Mouse (Mus musculus): ENCODE results near the gene Mpzl1. TPM values are rescaled to one million over a fixed set of nuclear protein-coding genes. Genes with fewer than 3 reads are reported as not detected.

Gene Mpzl1
- polyA plus RNA-seq, 1 experiment from 2014 or later = 146 TPM

- no peak overlapping the region for H3K4me2 ChIP-seq (replicated peaks)
- no peak for ATAC-seq (replicated peaks)
- H3K36me3 ChIP-seq = no peaks in the 10 kb centered on the region
- H3K27ac ChIP-seq (replicated peaks) = no peak overlapping the region
- 36% methylated on average over 8 of the region's 8 CpGs for WGBS
- H3K4me1 ChIP-seq = peaks cover 24% of the 10 kb centered on the region
- no peaks in the 10 kb centered on the region for H3K27me3 ChIP-seq
- no peak overlapping the region for H3K4me3 ChIP-seq
- no peak overlapping the region for H3K9ac ChIP-seq (replicated peaks)
- H3K9me3 ChIP-seq = no peaks in the 10 kb centered on the region
Observed at GRCm38 (mm10) chr1:165629975-165630374, 4.4 kb downstream of the Mpzl1 start.

GRCm38 (mm10) chr1:165628603-165629002, 5.7 kb downstream of the Mpzl1 start:
- H3K27me3 ChIP-seq = no peaks in the 10 kb centered on the region
- whole genome bisulfite sequencing = 88% methylated on average over 1 of the region's 1 CpGs
- no peak overlapping the region for H3K4me2 ChIP-seq (replicated peaks)
- peaks cover 20% of the 10 kb centered on the region for H3K4me1 ChIP-seq
- no peak overlapping the region for H3K4me3 ChIP-seq
- no peak overlapping the region for H3K27ac ChIP-seq (replicated peaks)
- H3K9me3 ChIP-seq = no peaks in the 10 kb centered on the region
- H3K9ac ChIP-seq (replicated peaks) = no peak overlapping the region
- no peaks in the 10 kb centered on the region for H3K36me3 ChIP-seq
- no peak for ATAC-seq (replicated peaks)

GRCm38 (mm10) chr1:165625896-165626295, 8.4 kb downstream of the Mpzl1 start:
- Histone ChIP-seq H3K9me3 (no peaks in the 10 kb centered on the region), H3K4me1 (peaks cover 10% of the 10 kb centered on the region), H3K27ac (replicated peaks) (no peak overlapping the region), H3K9ac (replicated peaks) (no peak overlapping the region), H3K27me3 (no peaks in the 10 kb centered on the region), H3K4me3 (no peak overlapping the region), H3K4me2 (replicated peaks) (no peak overlapping the region), H3K36me3 (no peaks in the 10 kb centered on the region)
- no peak for ATAC-seq (replicated peaks)
- 85% methylated on average over 5 of the region's 5 CpGs for WGBS

- H3K9ac ChIP-seq (replicated peaks) = no peak overlapping the region
- no peaks in the 10 kb centered on the region for H3K27me3 ChIP-seq
- no peak overlapping the region for H3K4me2 ChIP-seq (replicated peaks)
- H3K9me3 ChIP-seq = no peaks in the 10 kb centered on the region
- no peak overlapping the region for H3K27ac ChIP-seq (replicated peaks)
- no peak for ATAC-seq (replicated peaks)
- H3K36me3 ChIP-seq = no peaks in the 10 kb centered on the region
- WGBS = 87% methylated on average over 5 of the region's 5 CpGs
- H3K4me3 ChIP-seq = no peak overlapping the region
- peaks cover 6% of the 10 kb centered on the region for H3K4me1 ChIP-seq
Observed at GRCm38 (mm10) chr1:165625058-165625457, 9.3 kb downstream of the Mpzl1 start.

GRCm38 (mm10) chr1:165618201-165618624, 16.1 kb downstream of the Mpzl1 start:
- no peak overlapping the region for H3K4me2 ChIP-seq (replicated peaks)
- peak overlapping the region; percentile 15; the same call in 1 of the 2 replicates for H3K27ac ChIP-seq (replicated peaks)

GRCm38 (mm10) chr1:165617166-165617891, 17.0 kb downstream of the Mpzl1 start:
- Histone ChIP-seq H3K36me3 (peaks cover 17% of the 10 kb centered on the region), H3K27ac (replicated peaks) (0 out of 2 replicates have a peak overlapping the region, but pooled peaks have one; percentile 9), H3K4me2 (replicated peaks) (no peak overlapping the region), H3K9me3 (no peaks in the 10 kb centered on the region), H3K4me1 (peaks cover 12% of the 10 kb centered on the region; the same call in 1 of the 2 replicates), H3K27me3 (no peaks in the 10 kb centered on the region), H3K9ac (replicated peaks) (no peak overlapping the region), H3K4me3 (no peak overlapping the region)
- 24% methylated on average over 15 of the region's 15 CpGs for WGBS
- no peak for ATAC-seq (replicated peaks)

More at GRCm38 (mm10) chr1:165618201-165618624, 16.1 kb downstream of the Mpzl1 start:
- ATAC-seq (replicated peaks) = no peak
- Histone ChIP-seq H3K4me3 (no peak overlapping the region), H3K36me3 (peaks cover 17% of the 10 kb centered on the region), H3K9me3 (no peaks in the 10 kb centered on the region), H3K4me1 (peaks cover 12% of the 10 kb centered on the region; the same call in 1 of the 2 replicates), H3K27me3 (no peaks in the 10 kb centered on the region), H3K9ac (replicated peaks) (no peak overlapping the region)
- WGBS = 52% methylated on average over 9 of the region's 9 CpGs

GRCm38 (mm10) chr1:165616652-165617051, 17.7 kb downstream of the Mpzl1 start:
- H3K27ac ChIP-seq (replicated peaks) = 0 out of 2 replicates have a peak overlapping the region, but pooled peaks have one; percentile 9

GRCm38 (mm10) chr1:165614793-165615192, 19.5 kb downstream of the Mpzl1 start:
- Histone ChIP-seq H3K4me1 (peaks cover 28% of the 10 kb centered on the region), H3K9me3 (no peaks in the 10 kb centered on the region), H3K4me2 (replicated peaks) (no peak overlapping the region), H3K36me3 (peaks cover 17% of the 10 kb centered on the region), H3K27ac (replicated peaks) (no peak overlapping the region), H3K27me3 (no peaks in the 10 kb centered on the region), H3K9ac (replicated peaks) (no peak overlapping the region), H3K4me3 (no peak overlapping the region)
- ATAC-seq (replicated peaks) = no peak
- 93% methylated on average over 3 of the region's 3 CpGs for WGBS

More at GRCm38 (mm10) chr1:165616652-165617051, 17.7 kb downstream of the Mpzl1 start:
- Histone ChIP-seq H3K4me1 (peaks cover 12% of the 10 kb centered on the region; the same call in 1 of the 2 replicates), H3K4me2 (replicated peaks) (no peak overlapping the region), H3K9me3 (no peaks in the 10 kb centered on the region), H3K9ac (replicated peaks) (no peak overlapping the region), H3K27me3 (no peaks in the 10 kb centered on the region), H3K36me3 (peaks cover 17% of the 10 kb centered on the region), H3K4me3 (no peak overlapping the region)
- WGBS = 68% methylated on average over 7 of the region's 7 CpGs
- ATAC-seq (replicated peaks) = no peak

- H3K4me3 ChIP-seq = no peak overlapping the region
- no peak for ATAC-seq (replicated peaks)
- H3K9me3 ChIP-seq = no peaks in the 10 kb centered on the region
- H3K36me3 ChIP-seq = peaks cover 17% of the 10 kb centered on the region
- H3K27me3 ChIP-seq = no peaks in the 10 kb centered on the region
- H3K9ac ChIP-seq (replicated peaks) = no peak overlapping the region
- H3K4me1 ChIP-seq = peaks cover 33% of the 10 kb centered on the region
- WGBS = 70% methylated on average over 4 of the region's 4 CpGs
- H3K27ac ChIP-seq (replicated peaks) = no peak overlapping the region
- no peak overlapping the region for H3K4me2 ChIP-seq (replicated peaks)
Observed at GRCm38 (mm10) chr1:165613926-165614325, 20.4 kb downstream of the Mpzl1 start.

- H3K4me3 ChIP-seq = no peak overlapping the region
- H3K9me3 ChIP-seq = no peaks in the 10 kb centered on the region
- H3K27ac ChIP-seq (replicated peaks) = no peak overlapping the region
- H3K4me1 ChIP-seq = peaks cover 25% of the 10 kb centered on the region
- H3K9ac ChIP-seq (replicated peaks) = no peak overlapping the region
- peaks cover 20% of the 10 kb centered on the region for H3K36me3 ChIP-seq
- no peak for ATAC-seq (replicated peaks)
- H3K27me3 ChIP-seq = no peaks in the 10 kb centered on the region
- WGBS = 78% methylated on average over 5 of the region's 5 CpGs
- no peak overlapping the region for H3K4me2 ChIP-seq (replicated peaks)
Observed at GRCm38 (mm10) chr1:165612714-165613113, 21.6 kb downstream of the Mpzl1 start.

- ATAC-seq (replicated peaks) = peak; percentile 64
- Histone ChIP-seq H3K4me1 (peaks cover 22% of the 10 kb centered on the region), H3K9me3 (no peaks in the 10 kb centered on the region), H3K9ac (replicated peaks) (0 out of 2 replicates have a peak overlapping the region, but pooled peaks have one; percentile 0), H3K4me2 (replicated peaks) (no peak overlapping the region), H3K36me3 (peaks cover 36% of the 10 kb centered on the region), H3K27ac (replicated peaks) (peak overlapping the region; percentile 60), H3K4me3 (no peak overlapping the region), H3K27me3 (no peaks in the 10 kb centered on the region)
- 9% methylated on average over 9 of the region's 9 CpGs for WGBS
Observed at GRCm38 (mm10) chr1:165610321-165610999, 23.9 kb downstream of the Mpzl1 start.

All from forebrain, embryonic 15.5 days (tissue).